Mouse (Mus musculus) cerebellum, postnatal 14 days (tissue): Measurements from ENCODE around the gene Tomm40.
A peak's percentile ranks its signal among the peaks of the same experiment; 100 is the strongest.

Experiments used
- DNase-seq, 2 experiments: peaks; one replicate each; pipeline ENCODE4 v3.0.0; 2021; ENCODE audit warnings: mixed read lengths in 2 of 2

Gene Tomm40

DNA sequence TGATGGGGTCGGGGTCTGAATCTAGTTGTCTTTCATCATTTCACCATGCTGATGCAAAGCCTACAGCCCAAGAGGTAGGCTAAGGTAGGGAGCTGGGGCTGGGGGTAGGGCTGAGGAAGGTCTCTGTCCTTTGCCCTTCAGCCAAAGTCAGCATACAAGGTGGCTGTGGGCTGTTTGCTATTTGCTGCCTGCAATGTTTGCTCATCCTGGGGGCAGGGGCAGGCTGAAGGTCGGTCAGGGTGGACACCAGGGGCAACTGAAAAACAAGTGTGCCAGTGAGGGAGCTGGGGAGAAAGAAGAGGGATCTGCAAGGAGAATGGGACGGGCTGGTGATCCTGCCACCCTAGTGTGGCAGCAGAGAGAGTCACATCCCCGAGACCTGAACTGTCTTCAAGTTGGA is 29.9 kb downstream of the Tomm40 start:
- DNase-seq = no peak

DNA sequence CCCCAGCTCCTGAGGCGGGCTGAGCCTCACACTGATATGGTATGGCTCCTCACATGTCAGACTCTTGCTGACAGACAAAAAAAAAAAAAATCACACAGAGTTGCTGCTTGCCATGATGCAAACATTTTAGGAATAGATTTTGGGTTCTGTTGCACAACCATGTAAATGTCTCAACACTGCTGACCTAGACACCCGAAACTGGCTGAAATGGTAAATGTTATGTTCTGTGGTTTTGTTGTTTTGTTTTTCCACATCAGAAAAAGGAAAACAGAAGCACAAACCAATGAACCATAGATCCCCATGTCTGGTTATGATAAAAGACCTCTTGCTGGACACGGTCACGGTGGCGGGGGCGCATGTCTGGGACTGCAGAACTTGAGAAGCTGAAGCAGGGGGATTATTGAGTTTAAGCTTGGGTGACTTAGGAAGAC is 31.5 kb downstream of the Tomm40 start:
- no peak for DNase-seq

- no peak for DNase-seq
Measured at GRCm38 (mm10) chr7:19682979-19683378, 32.3 kb downstream of the Tomm40 start.

- DNase-seq = no peak
Measured at GRCm38 (mm10) chr7:19681202-19681694, 34.0 kb downstream of the Tomm40 start, which contains the start of the genes Gm44805 and Apoc4. Gene Gm44805, minus strand, starts transcription at chr7:19681423. Gene Apoc4, minus strand, starts transcription at chr7:19681479.

DNA sequence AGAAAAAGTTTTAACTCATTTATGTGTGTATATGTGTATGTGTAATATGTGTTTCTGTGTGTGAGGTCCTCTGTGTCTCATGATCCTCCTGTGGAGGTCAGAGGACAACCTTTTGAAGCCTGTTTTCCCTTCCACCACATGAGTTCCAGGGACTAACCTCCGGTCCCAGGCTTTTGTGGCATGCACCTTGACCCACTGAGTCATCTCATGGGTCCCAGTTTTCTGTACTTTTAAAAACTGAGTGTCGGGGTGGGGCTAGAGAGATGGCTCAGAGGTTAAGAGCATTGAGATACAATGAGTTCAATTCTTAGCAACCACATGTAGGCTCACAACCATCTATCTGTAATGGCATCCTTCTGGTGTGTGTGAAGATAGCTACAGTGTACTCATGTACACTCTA is 34.5 kb downstream of the Tomm40 start:
- no peak for DNase-seq

DNA sequence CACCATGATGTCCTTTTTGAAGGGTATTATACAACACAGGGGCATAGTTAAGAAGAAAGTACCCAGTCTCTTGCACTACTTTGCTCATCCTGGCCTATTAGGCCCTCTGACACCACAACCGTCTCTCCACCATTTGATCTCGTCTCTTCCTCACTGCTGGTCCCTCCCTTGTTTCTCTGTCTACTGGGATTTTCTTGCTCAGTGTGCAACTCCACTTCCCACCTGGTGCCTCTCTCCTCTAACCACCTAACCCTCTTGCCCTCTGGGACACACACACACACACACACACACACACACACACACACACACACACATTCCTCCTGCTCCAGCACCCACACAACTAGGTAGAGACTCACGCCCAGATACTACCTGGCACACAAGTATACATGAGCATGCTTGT is 36.3 kb downstream of the Tomm40 start:
- DNase-seq = no peak

GRCm38 (mm10) chr7:19677872-19678271 is 37.4 kb downstream of the Tomm40 start, which contains the start of gene Apoc2:
Gene Apoc2, minus strand, starts transcription at chr7:19677941.
- DNase-seq = no peak

DNA sequence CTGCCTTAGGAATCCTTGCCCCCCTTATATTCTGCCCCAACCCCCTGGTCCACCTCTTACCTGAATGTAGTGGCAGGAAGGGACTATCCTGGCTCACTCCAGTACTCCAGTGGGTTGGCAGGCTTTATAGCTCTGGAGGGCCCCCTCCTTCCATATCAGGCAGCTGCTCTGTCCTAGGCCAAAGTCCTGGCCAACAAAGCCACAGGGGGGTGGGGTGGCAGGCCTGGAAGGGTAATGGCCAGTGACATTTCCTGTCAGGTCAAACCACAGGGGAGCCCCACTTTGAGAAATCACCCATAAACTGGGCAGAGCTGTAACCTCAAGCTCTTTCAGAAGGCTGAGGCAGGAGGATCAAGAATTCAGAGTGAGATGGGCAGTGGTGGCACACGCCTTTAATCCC is 38.6 kb downstream of the Tomm40 start:
- DNase-seq = no peak

DNA sequence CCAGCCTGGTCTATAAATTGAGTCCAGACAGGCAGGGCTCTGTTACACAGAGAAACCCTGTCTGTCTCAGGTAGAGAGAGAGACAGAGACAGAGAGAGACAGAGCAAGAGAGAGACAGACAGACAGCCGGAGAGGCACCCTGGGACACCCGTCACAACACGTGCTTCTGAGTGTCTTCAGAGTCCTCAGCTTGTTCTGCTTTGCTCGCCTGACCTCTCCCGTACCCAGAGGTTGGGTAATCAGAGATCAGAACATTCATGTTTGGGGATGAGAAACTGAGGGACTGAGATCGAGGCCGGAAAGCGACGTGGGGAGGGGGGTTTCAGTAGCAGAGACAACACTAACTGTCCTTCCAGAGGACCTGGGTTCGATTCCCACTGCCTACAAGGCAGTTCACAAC is 39.4 kb downstream of the Tomm40 start:
- no peak for DNase-seq

DNA sequence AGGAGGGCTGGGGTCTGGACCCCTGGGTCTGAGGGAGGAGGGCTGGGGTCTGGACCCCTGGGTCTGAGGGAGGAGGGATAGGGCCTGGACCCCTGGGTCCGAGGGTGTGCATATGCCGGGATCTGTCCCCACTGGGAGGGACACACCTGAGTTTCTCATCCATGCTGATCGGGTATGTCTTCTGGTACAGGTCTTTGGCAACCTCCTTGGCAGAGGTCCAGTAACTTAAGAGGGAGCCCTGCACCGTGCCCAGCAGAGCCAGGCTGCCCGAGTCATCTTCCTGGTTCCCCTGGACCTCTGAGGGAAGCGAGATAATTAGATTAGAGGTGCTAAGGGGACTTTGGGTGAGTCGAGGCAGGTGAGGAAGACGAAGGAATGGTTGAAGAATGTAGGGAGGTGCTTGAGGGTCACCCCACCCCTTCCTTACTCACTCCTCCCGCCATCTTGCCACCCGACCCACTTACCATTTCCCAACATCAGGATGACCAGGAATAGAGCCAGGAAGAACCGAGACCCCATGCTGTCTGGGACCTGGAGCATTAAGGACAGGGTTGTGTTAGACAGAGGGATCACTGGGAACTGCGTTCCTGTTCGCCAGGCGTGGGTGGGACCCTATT is 42.0 kb downstream of the Tomm40 start:
- DNase-seq = no peak

DNA sequence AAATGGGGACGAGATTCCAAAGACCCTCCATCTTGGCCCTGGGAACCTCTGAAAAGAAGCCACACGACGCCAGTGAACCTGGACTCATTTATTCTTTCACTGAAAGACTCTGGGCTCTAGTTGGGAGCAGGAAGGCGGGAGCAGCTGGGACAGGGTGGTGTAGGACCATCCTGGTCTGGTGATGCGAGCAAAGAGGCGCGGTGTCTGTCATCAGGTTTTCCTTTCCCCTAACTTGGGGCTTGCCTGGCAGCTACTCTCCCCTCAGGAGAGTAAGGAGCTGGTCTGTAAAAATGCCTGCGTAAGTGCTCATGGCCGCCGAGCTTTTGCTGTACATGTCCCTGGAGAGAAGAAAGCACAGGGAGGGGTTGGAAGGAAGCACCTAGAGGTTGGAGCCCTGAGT is 43.7 kb downstream of the Tomm40 start:
- DNase-seq = no peak

GRCm38 (mm10) chr7:19668947-19669721 is 46.1 kb downstream of the Tomm40 start:
- peak; percentile 96 to 98 for DNase-seq

- DNase-seq = no peak
Measured at GRCm38 (mm10) chr7:19667434-19667833, 47.8 kb downstream of the Tomm40 start.

DNA sequence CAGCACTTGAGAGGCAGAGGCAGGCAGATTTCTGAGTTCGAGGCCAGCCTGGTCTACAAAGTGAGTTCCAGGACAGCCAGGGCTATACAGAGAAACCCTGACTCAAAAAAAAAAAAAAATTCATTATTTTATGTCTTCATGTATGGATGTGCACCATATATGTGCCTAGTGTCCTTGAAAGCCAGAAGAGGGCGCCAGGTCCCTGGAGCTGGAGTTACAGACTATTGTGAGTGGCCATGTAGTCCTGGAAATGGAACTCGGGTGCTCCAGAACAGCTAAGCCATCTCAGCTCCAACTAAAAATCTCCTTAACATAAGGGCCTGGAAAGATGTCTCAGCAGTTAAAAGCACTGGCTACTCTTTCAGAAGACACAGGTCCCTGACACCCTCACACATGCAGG is 48.5 kb downstream of the Tomm40 start:
- DNase-seq = no peak

DNA sequence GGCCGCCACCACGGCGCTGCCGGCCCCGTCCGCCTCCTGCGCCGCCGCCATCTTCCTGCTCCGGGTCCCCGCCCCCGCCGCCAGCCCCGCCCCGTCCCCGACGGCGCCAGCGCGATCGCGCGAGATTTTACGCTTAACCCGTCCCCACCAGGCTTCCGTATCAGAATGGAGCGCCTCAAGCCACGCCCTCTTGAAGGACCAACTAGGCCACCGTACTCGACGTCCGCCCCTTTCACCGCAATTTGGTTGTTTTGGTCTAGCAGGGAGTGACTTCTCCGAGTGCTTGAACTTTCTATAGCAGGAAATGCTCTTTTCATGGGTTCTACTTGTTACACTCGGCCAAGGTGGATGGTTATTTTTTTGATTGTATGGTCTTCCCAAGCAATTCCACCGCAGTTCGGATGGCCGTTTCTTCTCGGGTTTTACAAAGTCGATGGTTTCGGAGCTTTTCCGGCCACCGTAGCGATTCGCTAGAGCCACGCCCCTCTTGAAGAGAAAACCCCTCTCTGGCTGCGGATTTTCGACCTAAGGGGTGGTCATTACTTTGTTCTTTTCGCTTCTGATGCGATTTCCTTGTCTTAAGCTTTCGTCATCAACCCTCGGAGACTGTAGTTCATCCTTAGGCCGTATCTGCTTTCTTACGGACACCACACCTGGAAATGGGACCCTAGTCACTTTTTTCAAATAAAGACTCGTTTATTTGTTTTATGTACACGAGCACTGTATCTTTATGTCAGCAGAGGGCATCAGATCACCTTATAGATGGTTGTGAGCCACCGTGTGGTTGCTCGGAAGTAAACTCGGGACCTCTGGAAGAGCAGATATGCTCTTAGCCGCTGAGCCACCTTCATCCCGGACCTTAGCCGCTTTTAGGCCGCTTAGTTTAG is 50.0 kb downstream of the Tomm40 start, which contains the start of gene Clptm1:
Gene Clptm1, minus strand, starts transcription at position 79 of the 887 bp plus-strand sequence.
- peak; percentile 98 for DNase-seq

DNA sequence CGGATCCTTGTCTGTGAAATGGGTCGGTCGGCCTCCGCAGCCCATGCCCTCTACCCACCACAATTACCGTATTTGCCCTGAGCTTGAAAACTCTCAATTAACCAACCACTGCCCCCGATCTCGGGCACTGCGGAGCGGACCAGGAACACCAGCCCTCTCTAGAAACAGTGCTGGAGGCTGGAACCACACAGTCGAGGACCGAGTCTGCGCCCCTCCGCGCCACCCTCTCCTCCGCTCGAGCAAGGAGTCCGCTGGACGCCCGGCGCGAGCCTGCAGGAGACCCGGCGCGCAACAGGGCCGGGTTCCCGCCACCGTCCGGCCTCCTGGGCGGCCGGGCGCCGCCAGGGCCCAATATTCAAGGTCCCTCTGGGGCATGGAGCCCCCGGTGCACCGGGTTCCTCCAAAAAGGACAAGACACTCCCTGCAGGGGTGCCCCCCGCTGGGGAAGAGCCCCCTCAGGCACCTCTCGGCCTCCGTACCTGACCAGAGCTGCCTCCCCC is 50.7 kb downstream of the Tomm40 start:
- DNase-seq = no peak

- peak; percentile 20 to 23 for DNase-seq
Measured at GRCm38 (mm10) chr7:19663940-19664339, 51.3 kb downstream of the Tomm40 start.

GRCm38 (mm10) chr7:19652614-19653013 is 62.6 kb downstream of the Tomm40 start:
- no peak for DNase-seq
